Mouse (Mus musculus) hindbrain, embryonic 13.5 days (tissue): ENCODE data around the gene Ptpn13. TPM values are rescaled to one million over a fixed set of nuclear protein-coding genes. Genes with fewer than 3 reads are reported as not detected.

ENCODE experiments used
- ATAC-seq: fragments of 200-750 bp; cut with Nextera tagmentation; 2 replicates; pipeline ENCODE4 v1.8.0; 2017; ENCODE audit warnings: moderate TSS enrichment; ENCODE audit not compliant: low FRiP score
- H3K27ac ChIP-seq: fragments of 300-500 bp; sonication (generic); 2 replicates; pipeline ENCODE4 v1.5.1; 2015; ENCODE audit warnings: inconsistent platforms, mild to moderate bottlenecking, moderate library complexity
- H3K27me3 ChIP-seq: fragments of 300-500 bp; sonication (generic); 2 replicates; pipeline ENCODE4 v1.6.1; 2015; ENCODE audit warnings: mild to moderate bottlenecking, inconsistent platforms
- H3K36me3 ChIP-seq: fragments of 300-500 bp; sonication (generic); 2 replicates; pipeline ENCODE4 v1.6.1; 2015; ENCODE audit warnings: mild to moderate bottlenecking, inconsistent platforms
- H3K4me1 ChIP-seq: fragments of 300-500 bp; sonication (generic); replicated peaks from 2 replicates; pipeline ENCODE4 v1.6.1; 2015; ENCODE audit warnings: inconsistent platforms
- H3K4me2 ChIP-seq: fragments of 300-500 bp; sonication (generic); 2 replicates; pipeline ENCODE4 v1.6.1; 2015; ENCODE audit warnings: inconsistent platforms, mild to moderate bottlenecking, moderate library complexity
- H3K4me3 ChIP-seq: fragments of 300-500 bp; sonication (generic); 2 replicates; pipeline ENCODE4 v1.5.1; 2015; ENCODE audit warnings: mild to moderate bottlenecking, inconsistent platforms
- H3K9ac ChIP-seq: fragments of 300-500 bp; sonication (generic); 2 replicates; pipeline ENCODE4 v1.6.1; 2015; ENCODE audit warnings: mild to moderate bottlenecking, inconsistent platforms
- H3K9me3 ChIP-seq: fragments of 300-500 bp; sonication (generic); 2 replicates; pipeline ENCODE4 v1.6.1; 2016; ENCODE audit warnings: inconsistent platforms
- WGBS: fragments of 180-500 bp; shearing (Covaris S2); methylation state at CpG from one replicate; pipeline ENCODE4 v1.1.7; 2015; 5-methylcytosine and 5-hydroxymethylcytosine counted together
- polyA plus RNA-seq: library from polyadenylated mRNA; unstranded; fragments of >200 nt; fragmentation: Nextera tagmentation; extraction: Ambion mirVana; gene quantifications from 2 replicates; pipeline ENCODE4 v1.2.1, GENCODE M21; 2015

The Ptpn13 gene
- 6.4 and 7.5 TPM in 2 replicates for polyA plus RNA-seq

DNA sequence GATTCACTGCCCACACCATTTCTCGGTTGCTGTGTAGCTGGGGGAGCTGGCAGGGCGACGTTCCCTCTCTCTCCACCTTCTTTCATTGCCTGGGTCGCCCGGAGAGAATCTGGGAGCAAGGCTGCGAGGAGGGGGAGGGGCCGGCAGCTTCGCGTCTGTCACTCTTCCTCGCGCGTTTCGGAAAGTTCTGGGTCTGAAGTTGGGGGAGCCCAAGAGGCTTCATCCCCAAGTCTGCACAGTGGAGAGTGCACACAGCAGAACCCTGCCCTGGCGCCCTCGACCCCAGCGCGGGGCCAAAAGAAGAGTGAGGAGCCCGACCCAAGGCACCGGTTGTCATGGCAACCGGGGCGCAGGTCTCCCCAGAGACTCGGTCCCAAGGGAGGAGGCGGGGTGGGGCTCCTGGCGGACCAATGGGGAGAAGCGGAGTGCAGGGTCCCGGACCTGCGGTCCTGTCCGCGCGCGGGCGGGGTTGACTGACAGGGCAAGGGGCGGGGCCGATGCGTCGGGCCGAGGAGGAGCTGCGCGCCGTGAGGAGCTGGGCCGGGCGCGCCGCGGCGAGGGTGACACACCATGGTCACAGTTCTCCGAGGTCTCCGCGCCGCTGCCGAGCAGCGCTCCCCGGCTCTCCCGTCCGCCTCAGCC, at the start of gene Ptpn13:
Ptpn13 (plus strand) TSS at position 515 of the 642 bp plus-strand sequence.
- Histone ChIP-seq H3K27me3 (no peaks in the 10 kb centered on the region), H3K9ac (peak within 1 kb of the TSS; percentile 84), H3K4me3 (peak within 1 kb of the TSS; percentile 85), H3K4me2 (peak within 1 kb of the TSS; percentile 94), H3K36me3 (no peaks in the 10 kb centered on the region), H3K9me3 (no peaks in the 10 kb centered on the region), H3K27ac (peak within 1 kb of the TSS; percentile 86), H3K4me1 (peaks cover 37% of the 10 kb centered on the region)
- under 1% methylated on average over 43 of the region's 55 CpGs for WGBS
- ATAC-seq: peak; percentile 96

DNA sequence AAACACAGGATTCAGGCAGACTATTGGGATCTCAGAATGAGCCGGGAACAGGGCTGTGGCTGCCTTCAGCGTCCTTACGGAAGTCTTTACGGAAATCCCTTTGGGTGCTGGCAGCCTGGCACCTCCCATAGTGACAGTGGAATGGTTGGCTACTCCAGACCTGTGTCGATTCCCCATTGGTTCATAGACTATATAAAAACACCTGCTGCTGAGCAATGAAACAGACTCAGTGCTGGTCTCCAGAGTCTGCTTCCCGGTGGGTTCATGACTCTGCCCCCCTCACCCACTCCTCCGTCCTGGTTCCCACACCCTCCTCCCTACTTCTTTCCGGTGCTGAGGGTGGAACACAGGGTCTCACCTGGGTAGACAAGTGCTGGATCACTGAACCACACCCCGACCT, 49.8 kb upstream of the Ptpn13 start:
- Histone ChIP-seq H3K4me2 (no peak overlapping the region), H3K4me1 (peaks cover 8% of the 10 kb centered on the region), H3K9me3 (no peaks in the 10 kb centered on the region), H3K27ac (no peak overlapping the region), H3K27me3 (no peaks in the 10 kb centered on the region), H3K4me3 (no peak overlapping the region), H3K9ac (no peak overlapping the region), H3K36me3 (no peaks in the 10 kb centered on the region)
- no peak for ATAC-seq
- WGBS: 91% methylated on average over 9 of the region's 9 CpGs

DNA sequence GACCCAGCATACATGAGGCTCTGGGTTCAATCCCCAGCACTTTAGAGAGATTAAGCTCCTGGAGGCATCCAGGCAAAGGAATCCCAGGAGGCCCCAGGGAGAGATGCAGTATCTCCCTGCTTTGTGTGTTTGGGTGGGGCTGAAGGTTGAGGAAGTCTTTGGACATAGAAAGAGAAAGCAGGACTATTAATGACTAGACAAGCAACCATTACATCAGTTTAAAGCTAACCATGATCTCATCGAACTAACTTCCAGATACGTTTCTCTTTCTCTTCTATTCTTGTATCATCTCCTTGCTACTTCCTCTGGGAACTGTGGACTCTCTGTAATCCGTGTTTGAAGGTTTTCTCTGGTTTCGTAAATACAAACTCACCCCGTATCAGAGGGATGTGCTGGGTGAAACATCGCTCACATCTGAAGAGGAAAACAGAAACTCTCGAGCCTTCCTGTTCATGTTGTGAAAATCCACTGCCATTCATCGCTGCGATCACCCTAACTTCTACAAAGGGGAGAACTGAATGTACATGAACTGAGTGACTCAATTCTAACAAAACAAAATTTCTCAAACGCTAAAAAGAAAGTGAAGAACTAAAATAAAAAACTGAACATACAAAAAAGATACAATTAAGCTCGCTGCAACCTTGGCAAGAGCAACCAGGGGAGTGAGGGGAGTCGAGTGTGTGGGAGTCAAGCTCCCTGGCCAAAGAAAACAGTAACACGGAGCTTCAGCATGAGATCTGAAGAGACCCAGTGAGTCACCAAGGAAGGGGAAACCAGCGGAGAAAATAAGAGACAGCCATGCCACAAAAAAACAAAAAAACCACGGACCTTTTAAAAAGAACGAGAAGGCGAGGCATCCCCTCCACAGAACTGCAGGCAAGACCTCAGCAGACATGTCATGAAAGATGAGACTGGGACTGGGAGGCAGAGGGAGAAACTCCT, 48.4 kb upstream of the Ptpn13 start:
- 62% methylated on average over 17 of the region's 17 CpGs for WGBS
- H3K4me1 ChIP-seq: peaks cover 8% of the 10 kb centered on the region
- H3K9me3 ChIP-seq: no peaks in the 10 kb centered on the region
- H3K27me3 ChIP-seq: no peaks in the 10 kb centered on the region
- H3K4me2 ChIP-seq: no peak overlapping the region
- no peak for ATAC-seq
- no peak overlapping the region for H3K4me3 ChIP-seq
- H3K36me3 ChIP-seq: no peaks in the 10 kb centered on the region
- H3K9ac ChIP-seq: no peak overlapping the region
- no peak overlapping the region for H3K27ac ChIP-seq

DNA sequence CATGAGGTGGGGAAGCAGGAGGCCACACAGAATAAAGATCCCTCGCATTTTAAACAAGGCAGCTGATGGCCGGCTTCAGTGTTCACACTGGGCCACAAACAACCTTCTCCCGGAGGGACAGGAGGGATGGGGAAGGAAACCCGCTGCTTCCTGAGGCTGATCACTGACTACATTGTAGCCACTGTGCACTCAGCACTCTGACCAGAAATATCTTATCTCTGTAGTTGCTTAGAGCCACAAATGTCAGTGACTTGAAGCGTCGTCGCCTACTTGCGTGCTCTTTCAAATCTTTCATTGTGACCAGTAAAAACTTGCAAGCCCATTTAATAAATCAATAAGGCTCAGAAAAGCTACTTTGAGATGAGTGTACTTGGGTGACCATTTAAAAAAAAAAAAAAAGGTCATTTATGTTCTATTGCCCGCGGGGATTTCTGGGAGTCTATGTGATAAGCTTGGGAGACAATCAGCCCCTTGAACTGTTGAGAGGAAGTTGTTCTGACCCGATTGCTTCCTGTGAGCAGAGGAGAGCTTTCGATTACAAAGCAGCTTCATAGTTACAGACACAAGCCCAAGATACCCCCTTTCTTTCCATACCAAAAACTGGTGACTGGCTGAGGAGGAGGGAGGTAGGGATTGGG, 47.4 kb upstream of the Ptpn13 start:
- WGBS: 60% methylated on average over 12 of the region's 12 CpGs
- no peaks in the 10 kb centered on the region for H3K9me3 ChIP-seq
- peak overlapping the region; percentile 24; the same call in 1 of the 2 replicates for H3K27ac ChIP-seq
- ATAC-seq: no peak
- no peak overlapping the region for H3K4me2 ChIP-seq
- H3K36me3 ChIP-seq: no peaks in the 10 kb centered on the region
- no peaks in the 10 kb centered on the region for H3K27me3 ChIP-seq
- no peak overlapping the region for H3K9ac ChIP-seq
- peaks cover 8% of the 10 kb centered on the region for H3K4me1 ChIP-seq
- H3K4me3 ChIP-seq: no peak overlapping the region

DNA sequence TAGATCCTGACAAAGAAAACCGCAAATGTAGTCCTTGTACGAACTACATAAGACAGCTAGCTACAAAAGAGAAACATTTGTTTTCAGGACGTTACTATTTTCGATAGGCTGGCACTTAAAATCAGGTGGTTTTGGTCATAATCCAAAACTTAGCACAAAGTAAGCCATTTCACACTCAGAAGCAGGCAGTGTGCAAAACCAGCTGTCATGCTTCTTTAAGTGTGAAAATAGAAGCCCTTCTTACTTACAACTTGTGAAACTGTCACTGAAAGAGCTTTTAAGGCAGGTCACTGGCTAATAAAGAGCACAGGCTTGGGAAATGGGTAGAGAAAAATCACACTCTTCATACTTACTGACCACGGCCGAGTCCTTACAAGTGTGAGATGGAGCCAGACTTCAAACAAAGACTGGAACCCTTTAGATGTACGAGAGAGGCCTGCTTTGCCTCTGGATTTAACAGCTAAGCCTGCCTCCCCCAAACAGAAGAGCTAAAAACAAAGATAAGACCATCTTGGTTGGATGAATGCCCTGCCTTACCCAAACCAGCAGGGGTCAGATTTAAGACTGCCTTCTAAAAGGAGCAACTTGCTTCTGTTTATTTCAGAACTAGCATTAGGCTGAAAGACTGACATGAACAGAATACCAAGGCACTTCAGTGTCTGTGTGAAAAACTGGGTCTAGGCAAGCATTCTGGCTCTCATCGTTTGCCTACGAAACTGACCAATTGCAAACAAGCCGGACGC, 44.0 kb upstream of the Ptpn13 start:
- H3K9me3 ChIP-seq: no peaks in the 10 kb centered on the region
- no peaks in the 10 kb centered on the region for H3K36me3 ChIP-seq
- 70% methylated on average over 11 of the region's 11 CpGs for WGBS
- H3K4me1 ChIP-seq: peaks cover 8% of the 10 kb centered on the region
- no peak for ATAC-seq
- H3K27ac ChIP-seq: no peak overlapping the region
- no peaks in the 10 kb centered on the region for H3K27me3 ChIP-seq
- no peak overlapping the region for H3K4me2 ChIP-seq
- no peak overlapping the region for H3K9ac ChIP-seq
- no peak overlapping the region for H3K4me3 ChIP-seq

DNA sequence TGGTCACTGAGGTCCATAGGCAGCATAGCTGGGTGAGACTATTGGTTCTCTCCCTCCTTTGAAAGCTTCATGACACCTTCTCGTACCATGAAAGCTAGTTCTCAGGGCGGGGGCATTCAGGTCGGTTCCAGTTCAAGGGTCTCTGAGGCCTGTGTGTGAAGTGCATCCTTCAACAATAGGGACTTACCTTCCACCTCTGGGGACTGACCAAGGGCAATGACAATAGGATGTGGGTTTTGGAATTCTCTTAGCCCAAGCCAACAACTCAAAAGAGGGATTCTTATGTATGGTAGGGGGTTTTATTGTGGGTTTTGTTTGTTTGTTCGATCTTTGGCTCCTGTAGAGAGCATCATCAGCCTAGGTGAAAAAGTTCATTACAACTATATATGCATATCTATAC, 42.0 kb upstream of the Ptpn13 start:
- H3K36me3 ChIP-seq: no peaks in the 10 kb centered on the region

DNA sequence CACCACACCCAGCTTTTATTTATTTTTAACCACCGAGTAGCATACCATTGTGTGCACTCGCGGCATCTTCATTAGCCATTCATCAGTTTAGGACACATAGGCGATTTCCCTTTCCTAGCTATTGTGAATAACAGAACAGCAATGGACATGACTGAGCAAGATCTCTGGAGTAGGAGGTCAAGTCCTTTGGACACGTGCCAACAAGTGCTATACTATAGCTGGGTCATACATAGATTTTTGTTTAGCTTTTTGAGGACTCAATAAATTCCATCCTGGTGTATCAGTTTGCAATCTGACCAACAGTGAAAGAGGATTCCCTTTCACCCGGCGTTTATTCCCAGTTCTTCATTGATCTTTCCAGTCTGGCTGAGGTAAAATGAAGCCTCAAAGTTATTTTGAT, 41.0 kb upstream of the Ptpn13 start:
- Histone ChIP-seq H3K9me3 (no peaks in the 10 kb centered on the region), H3K4me2 (no peak overlapping the region), H3K4me1 (0 out of 2 replicates have a peak, but pooled peaks cover 11% of the 10 kb centered on the region), H3K27ac (no peak overlapping the region), H3K36me3 (no peaks in the 10 kb centered on the region), H3K9ac (no peak overlapping the region), H3K27me3 (0 out of 2 replicates have a peak, but pooled peaks cover 4% of the 10 kb centered on the region), H3K4me3 (no peak overlapping the region)
- ATAC-seq: no peak
- 72% methylated on average over 7 of the region's 7 CpGs for WGBS

More for the DNA sequence above, 42.0 kb upstream of the Ptpn13 start:
- ATAC-seq: no peak
- no peaks in the 10 kb centered on the region for H3K9me3 ChIP-seq
- no peak overlapping the region for H3K4me3 ChIP-seq
- no peak overlapping the region for H3K27ac ChIP-seq
- 0 out of 2 replicates have a peak, but pooled peaks cover 4% of the 10 kb centered on the region for H3K27me3 ChIP-seq
- 0 out of 2 replicates have a peak, but pooled peaks cover 9% of the 10 kb centered on the region for H3K4me1 ChIP-seq
- H3K4me2 ChIP-seq: no peak overlapping the region
- 90% methylated on average over 4 of the region's 4 CpGs for WGBS
- H3K9ac ChIP-seq: no peak overlapping the region

DNA sequence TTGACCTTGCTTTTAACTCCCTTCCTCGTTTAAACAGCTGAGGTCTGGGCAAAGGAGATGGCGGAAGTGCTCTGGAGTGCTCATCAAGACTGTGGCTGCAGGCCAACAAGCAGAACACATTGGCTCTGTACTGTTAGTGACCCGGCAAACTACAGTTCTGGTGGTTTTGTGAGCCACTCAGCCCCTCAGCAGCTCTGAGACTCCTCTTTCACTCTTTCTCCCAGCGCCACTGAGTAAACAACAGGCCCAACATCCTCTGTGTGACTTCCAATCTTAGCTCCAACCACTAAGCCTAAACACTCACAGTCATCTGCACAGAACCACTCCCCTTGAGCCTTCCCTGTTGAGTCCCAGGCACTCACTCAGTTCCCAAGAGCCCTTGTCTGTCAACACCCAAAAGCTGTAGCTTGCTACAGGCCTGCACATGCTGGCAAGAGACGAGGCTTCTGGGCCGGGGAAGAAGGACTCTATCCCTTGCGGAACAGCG, 37.4 kb upstream of the Ptpn13 start:
- Histone ChIP-seq H3K9me3 (no peaks in the 10 kb centered on the region), H3K36me3 (no peaks in the 10 kb centered on the region), H3K4me1 (0 out of 2 replicates have a peak, but pooled peaks cover 11% of the 10 kb centered on the region), H3K4me2 (no peak overlapping the region), H3K9ac (no peak overlapping the region), H3K27me3 (0 out of 2 replicates have a peak, but pooled peaks cover 4% of the 10 kb centered on the region), H3K27ac (peak overlapping the region; percentile 53; the same call in 1 of the 2 replicates), H3K4me3 (no peak overlapping the region)
- no peak for ATAC-seq
- 66% methylated on average over 8 of the region's 8 CpGs for WGBS

DNA sequence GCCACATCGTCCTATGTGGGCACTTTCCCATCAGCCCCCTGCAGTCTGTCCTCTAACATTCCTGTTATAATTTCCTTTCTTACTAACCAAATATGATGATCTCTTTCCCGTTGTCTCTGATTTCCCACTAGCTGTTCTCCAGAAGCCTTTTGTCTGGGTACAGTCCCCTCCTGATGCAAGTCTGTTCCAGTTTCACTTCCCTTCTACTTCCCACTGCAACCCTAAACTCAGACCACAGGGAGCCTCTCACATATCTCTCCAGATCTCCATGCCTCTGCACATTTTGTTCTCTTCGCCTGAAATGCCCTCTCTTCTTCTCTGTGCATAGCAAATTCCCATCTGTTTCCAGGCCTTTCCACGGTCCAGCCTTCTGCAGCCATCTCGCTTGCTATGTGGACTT, 35.6 kb upstream of the Ptpn13 start:
- peaks cover 23% of the 10 kb centered on the region for H3K4me1 ChIP-seq
- no peak overlapping the region for H3K4me3 ChIP-seq
- no peak for ATAC-seq
- H3K27ac ChIP-seq: no peak overlapping the region
- no peaks in the 10 kb centered on the region for H3K36me3 ChIP-seq
- no peaks in the 10 kb centered on the region for H3K9me3 ChIP-seq
- no peak overlapping the region for H3K9ac ChIP-seq
- H3K27me3 ChIP-seq: 0 out of 2 replicates have a peak, but pooled peaks cover 4% of the 10 kb centered on the region
- no peak overlapping the region for H3K4me2 ChIP-seq
- 86% methylated on average over 5 of the region's 5 CpGs for WGBS

DNA sequence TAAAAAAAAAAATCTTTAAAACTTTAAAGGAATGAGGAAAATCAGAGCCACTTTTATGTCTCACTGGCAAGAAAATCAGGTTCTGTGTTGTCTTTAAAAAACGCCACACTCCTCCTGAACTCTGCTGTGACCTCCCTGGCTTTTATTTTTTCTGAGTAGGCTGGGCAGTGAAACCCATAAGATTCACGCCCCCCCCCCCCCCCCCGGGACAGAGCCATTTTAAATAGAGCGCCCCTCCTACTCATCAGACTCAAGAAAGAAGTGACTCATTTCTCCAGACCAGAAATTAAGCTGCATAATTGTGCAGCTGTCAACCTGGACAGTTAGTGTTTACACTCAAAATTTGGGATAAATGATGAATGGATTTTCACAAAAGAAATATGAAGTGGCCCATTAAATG, 31.8 kb upstream of the Ptpn13 start:
- no peaks in the 10 kb centered on the region for H3K36me3 ChIP-seq
- 14% methylated on average over 4 of the region's 4 CpGs for WGBS
- peaks cover 11% of the 10 kb centered on the region for H3K4me1 ChIP-seq
- H3K27ac ChIP-seq: no peak overlapping the region
- no peaks in the 10 kb centered on the region for H3K9me3 ChIP-seq
- no peaks in the 10 kb centered on the region for H3K27me3 ChIP-seq
- ATAC-seq: no peak
- H3K4me3 ChIP-seq: no peak overlapping the region
- H3K9ac ChIP-seq: no peak overlapping the region
- H3K4me2 ChIP-seq: no peak overlapping the region

DNA sequence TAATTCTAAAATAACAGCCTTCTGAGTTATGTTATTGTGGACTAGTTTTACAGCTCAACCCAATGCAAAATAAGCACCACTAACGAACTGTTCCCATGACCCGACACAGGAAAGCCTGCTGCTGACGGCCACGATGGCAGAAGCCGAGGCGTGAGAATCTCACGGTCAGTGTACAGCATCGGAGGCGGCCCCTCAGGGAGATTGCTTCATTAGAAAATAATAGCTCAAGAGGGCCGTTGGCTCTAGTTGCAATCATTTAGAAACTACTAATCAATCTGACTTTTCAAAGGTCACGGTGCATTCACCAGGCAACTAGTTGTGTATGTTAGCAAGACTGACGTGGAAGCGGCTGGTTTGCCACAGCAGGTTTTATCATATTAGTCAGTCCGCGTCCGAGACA, 31.2 kb upstream of the Ptpn13 start:
- H3K4me1 ChIP-seq: peaks cover 11% of the 10 kb centered on the region
- no peak for ATAC-seq
- H3K27me3 ChIP-seq: no peaks in the 10 kb centered on the region
- 0 out of 2 replicates have a peak overlapping the region, but pooled peaks have one; percentile 15 for H3K4me2 ChIP-seq
- H3K36me3 ChIP-seq: no peaks in the 10 kb centered on the region
- no peak overlapping the region for H3K4me3 ChIP-seq
- H3K9me3 ChIP-seq: no peaks in the 10 kb centered on the region
- 29% methylated on average over 16 of the region's 16 CpGs for WGBS
- H3K27ac ChIP-seq: no peak overlapping the region
- H3K9ac ChIP-seq: no peak overlapping the region
